Mouse (Mus musculus) forebrain, embryonic 11.5 days (tissue): ENCODE measurements around the gene Phactr2. TPM values are rescaled to one million over a fixed set of nuclear protein-coding genes. Genes with fewer than 3 reads are reported as not detected.

Source experiments
- ATAC-seq: fragments of 200-750 bp; cut with Nextera tagmentation; replicated peaks from 2 replicates; pipeline ENCODE4 v1.8.0; 2017; ENCODE audit warnings: moderate TSS enrichment; ENCODE audit not compliant: low FRiP score
- DNase-seq: peaks from one replicate; pipeline ENCODE4 v3.0.0-alpha.2; 2017; ENCODE audit warnings: low spot score
- H3K27ac ChIP-seq: fragments of 300-500 bp; sonication (generic); 2 replicates; pipeline ENCODE4 v1.5.1; 2014; ENCODE audit warnings: low read depth, low read length
- H3K27me3 ChIP-seq: fragments of 300-500 bp; sonication (generic); 2 replicates; pipeline ENCODE4 v1.6.1; 2014; ENCODE audit warnings: mild to moderate bottlenecking, low read length, mixed read lengths; ENCODE audit not compliant: control insufficient read depth, insufficient read depth
- H3K36me3 ChIP-seq: fragments of 300-500 bp; sonication (generic); 2 replicates; pipeline ENCODE4 v1.6.1; 2014; ENCODE audit warnings: mild to moderate bottlenecking, low read length, moderate library complexity, mixed read lengths; ENCODE audit not compliant: control insufficient read depth, insufficient read depth
- H3K4me1 ChIP-seq: fragments of 300-500 bp; sonication (generic); replicated peaks from 2 replicates; pipeline ENCODE4 v1.6.1; 2014; ENCODE audit warnings: low read length, mixed read lengths; ENCODE audit not compliant: control insufficient read depth, insufficient read depth
- H3K4me2 ChIP-seq: fragments of 300-500 bp; sonication (generic); 2 replicates; pipeline ENCODE4 v1.6.1; 2014; ENCODE audit warnings: low read depth, mild to moderate bottlenecking, low read length, moderate library complexity, mixed read lengths; ENCODE audit not compliant: severe bottlenecking
- H3K4me3 ChIP-seq: fragments of 300-500 bp; sonication (generic); 2 replicates; pipeline ENCODE4 v1.5.1; 2014; ENCODE audit warnings: low read depth, low read length
- H3K9ac ChIP-seq: fragments of 300-500 bp; sonication (generic); 2 replicates; pipeline ENCODE4 v1.6.1; 2014; ENCODE audit warnings: low read length
- H3K9me3 ChIP-seq: fragments of 300-500 bp; sonication (generic); 2 replicates; pipeline ENCODE4 v1.6.1; 2016; ENCODE audit warnings: low read length, mixed read lengths; ENCODE audit not compliant: control insufficient read depth
- WGBS: fragments of 180-500 bp; shearing (Covaris S2); extraction: QIAGEN DNeasy Blood & Tissue Kit; methylation state at CpG from one replicate; pipeline ENCODE4 v1.1.7; 2014; 5-methylcytosine and 5-hydroxymethylcytosine counted together
- polyA plus RNA-seq: library from polyadenylated mRNA; unstranded; fragments of >200 nt; fragmentation: Nextera tagmentation; extraction: Ambion mirVana; gene quantifications from 2 replicates; pipeline ENCODE4 v1.2.1, GENCODE M21; 2014

Phactr2 gene
- polyA plus RNA-seq, 1 experiment from 2014 or later = 17.7 TPM

- H3K4me2 ChIP-seq = no peak overlapping the region
- WGBS = 70% methylated on average over 7 of the region's 7 CpGs
- no peaks in the 10 kb centered on the region; the same call in 1 of the 2 replicates for H3K36me3 ChIP-seq
- no peaks in the 10 kb centered on the region for H3K27me3 ChIP-seq
- no peak overlapping the region for H3K9ac ChIP-seq
- H3K4me1 ChIP-seq = no peaks in the 10 kb centered on the region
- H3K9me3 ChIP-seq = no peaks in the 10 kb centered on the region
- no peak for ATAC-seq
- DNase-seq = no peak
- no peak overlapping the region for H3K4me3 ChIP-seq
- H3K27ac ChIP-seq = no peak overlapping the region
Observed at GRCm38 (mm10) chr10:13256196-13256595, 218.0 kb downstream of the Phactr2 start.

GRCm38 (mm10) chr10:13250280-13250679, 223.9 kb downstream of the Phactr2 start:
- 66% methylated on average over 2 of the region's 2 CpGs for WGBS

GRCm38 (mm10) chr10:13249126-13249525, 225.1 kb downstream of the Phactr2 start:
- H3K27ac ChIP-seq = no peak overlapping the region
- 96% methylated on average over 8 of the region's 8 CpGs for WGBS
- no peaks in the 10 kb centered on the region for H3K27me3 ChIP-seq
- no peak for DNase-seq
- no peaks in the 10 kb centered on the region for H3K9me3 ChIP-seq
- H3K9ac ChIP-seq = no peak overlapping the region
- no peak overlapping the region for H3K4me2 ChIP-seq
- no peaks in the 10 kb centered on the region; the same call in 1 of the 2 replicates for H3K36me3 ChIP-seq
- H3K4me1 ChIP-seq = no peaks in the 10 kb centered on the region
- no peak for ATAC-seq
- H3K4me3 ChIP-seq = no peak overlapping the region

More at GRCm38 (mm10) chr10:13250280-13250679, 223.9 kb downstream of the Phactr2 start:
- ATAC-seq (no peak), DNase-seq (no peak)
- Histone ChIP-seq H3K4me3 (no peak overlapping the region), H3K9ac (no peak overlapping the region), H3K27ac (no peak overlapping the region), H3K4me1 (no peaks in the 10 kb centered on the region), H3K36me3 (no peaks in the 10 kb centered on the region; the same call in 1 of the 2 replicates), H3K9me3 (no peaks in the 10 kb centered on the region), H3K4me2 (no peak overlapping the region), H3K27me3 (no peaks in the 10 kb centered on the region)

- Histone ChIP-seq H3K9me3 (no peaks in the 10 kb centered on the region), H3K4me1 (no peaks in the 10 kb centered on the region), H3K27ac (no peak overlapping the region), H3K36me3 (no peaks in the 10 kb centered on the region; the same call in 1 of the 2 replicates), H3K27me3 (no peaks in the 10 kb centered on the region), H3K4me2 (no peak overlapping the region), H3K9ac (no peak overlapping the region), H3K4me3 (no peak overlapping the region)
- no peak for ATAC-seq
- DNase-seq = no peak
- 69% methylated on average over 6 of the region's 6 CpGs for WGBS
Observed at GRCm38 (mm10) chr10:13245714-13246113, 228.5 kb downstream of the Phactr2 start.

- DNase-seq = no peak
- 62% methylated on average over 3 of the region's 3 CpGs for WGBS
- H3K27ac ChIP-seq = no peak overlapping the region
Observed at GRCm38 (mm10) chr10:13244192-13244591, 230.0 kb downstream of the Phactr2 start.

GRCm38 (mm10) chr10:13240431-13240830, 233.8 kb downstream of the Phactr2 start:
- Histone ChIP-seq H3K27ac (no peak overlapping the region), H3K36me3 (no peaks in the 10 kb centered on the region; the same call in 1 of the 2 replicates), H3K9ac (no peak overlapping the region), H3K4me1 (no peaks in the 10 kb centered on the region), H3K4me2 (no peak overlapping the region), H3K27me3 (no peaks in the 10 kb centered on the region), H3K9me3 (no peaks in the 10 kb centered on the region), H3K4me3 (no peak overlapping the region)
- DNase-seq (no peak), ATAC-seq (no peak)
- WGBS = 73% methylated on average over 4 of the region's 4 CpGs

More at GRCm38 (mm10) chr10:13244192-13244591, 230.0 kb downstream of the Phactr2 start:
- H3K4me3 ChIP-seq = no peak overlapping the region
- H3K4me2 ChIP-seq = no peak overlapping the region
- no peaks in the 10 kb centered on the region; the same call in 1 of the 2 replicates for H3K36me3 ChIP-seq
- no peak for ATAC-seq
- H3K9ac ChIP-seq = no peak overlapping the region
- H3K4me1 ChIP-seq = no peaks in the 10 kb centered on the region
- H3K9me3 ChIP-seq = no peaks in the 10 kb centered on the region
- no peaks in the 10 kb centered on the region for H3K27me3 ChIP-seq

- no peak for DNase-seq
- H3K4me3 ChIP-seq = no peak overlapping the region
Observed at GRCm38 (mm10) chr10:13238188-13238587, 236.0 kb downstream of the Phactr2 start.

GRCm38 (mm10) chr10:13236866-13237265, 237.3 kb downstream of the Phactr2 start:
- no peak overlapping the region for H3K27ac ChIP-seq
- ATAC-seq (no peak), DNase-seq (no peak)
- H3K9ac ChIP-seq = no peak overlapping the region
- no peaks in the 10 kb centered on the region for H3K9me3 ChIP-seq
- H3K36me3 ChIP-seq = no peaks in the 10 kb centered on the region; the same call in 1 of the 2 replicates
- peaks cover 5% of the 10 kb centered on the region; the same call in 1 of the 2 replicates for H3K4me1 ChIP-seq
- WGBS = 89% methylated on average over 5 of the region's 5 CpGs
- no peaks in the 10 kb centered on the region for H3K27me3 ChIP-seq
- no peak overlapping the region for H3K4me2 ChIP-seq
- no peak overlapping the region for H3K4me3 ChIP-seq

More at GRCm38 (mm10) chr10:13238188-13238587, 236.0 kb downstream of the Phactr2 start:
- Histone ChIP-seq H3K27me3 (no peaks in the 10 kb centered on the region), H3K9ac (no peak overlapping the region), H3K36me3 (no peaks in the 10 kb centered on the region; the same call in 1 of the 2 replicates), H3K27ac (no peak overlapping the region), H3K4me1 (no peaks in the 10 kb centered on the region; the same call in 1 of the 2 replicates), H3K9me3 (no peaks in the 10 kb centered on the region), H3K4me2 (no peak overlapping the region)
- no peak for ATAC-seq
- 93% methylated on average over 4 of the region's 4 CpGs for whole genome bisulfite sequencing

GRCm38 (mm10) chr10:13234503-13234902, 239.7 kb downstream of the Phactr2 start:
- Histone ChIP-seq H3K9me3 (no peaks in the 10 kb centered on the region), H3K27ac (no peak overlapping the region), H3K9ac (no peak overlapping the region), H3K4me1 (peaks cover 5% of the 10 kb centered on the region; the same call in 1 of the 2 replicates), H3K27me3 (no peaks in the 10 kb centered on the region), H3K4me3 (no peak overlapping the region), H3K4me2 (no peak overlapping the region), H3K36me3 (no peaks in the 10 kb centered on the region)
- DNase-seq = no peak
- WGBS = 77% methylated on average over 3 of the region's 3 CpGs
- no peak for ATAC-seq
